Mouse (Mus musculus) kidney, postnatal 36 days (tissue): ENCODE measurements around the gene Oser1.
A peak's percentile ranks its signal among the peaks of the same experiment; 100 is the strongest.
"Not testable (repeated sequence)": the region's sequence is repeated elsewhere in the genome, so short reads cannot be mapped to it uniquely, and the experiment has no call there.

Experiments used
- DNase-seq, 2 experiments: peaks; one replicate each; pipeline ENCODE4 v3.0.0; 2021 to 2022; ENCODE audit warnings: mixed read lengths in 2 of 2

Gene Oser1

GRCm38 (mm10) chr2:163424597-163424996, at the start of gene Oser1:
Oser1 (minus strand) TSS chr2:163424697.
- no peak for DNase-seq

- DNase-seq, result peak; percentile 97
Observed at GRCm38 (mm10) chr2:163472466-163472851, 48.0 kb upstream of the Oser1 start, which contains the start of gene Fitm2. Fitm2 (minus strand) TSS chr2:163472629.

GRCm38 (mm10) chr2:163471710-163472465, 47.4 kb upstream of the Oser1 start:
- peak; percentile 58 to 63 for DNase-seq

GRCm38 (mm10) chr2:163471136-163471535, 46.6 kb upstream of the Oser1 start:
- DNase-seq, result no peak

- DNase-seq, result no peak
Observed at GRCm38 (mm10) chr2:163469711-163470110, 45.2 kb upstream of the Oser1 start.

DNA sequence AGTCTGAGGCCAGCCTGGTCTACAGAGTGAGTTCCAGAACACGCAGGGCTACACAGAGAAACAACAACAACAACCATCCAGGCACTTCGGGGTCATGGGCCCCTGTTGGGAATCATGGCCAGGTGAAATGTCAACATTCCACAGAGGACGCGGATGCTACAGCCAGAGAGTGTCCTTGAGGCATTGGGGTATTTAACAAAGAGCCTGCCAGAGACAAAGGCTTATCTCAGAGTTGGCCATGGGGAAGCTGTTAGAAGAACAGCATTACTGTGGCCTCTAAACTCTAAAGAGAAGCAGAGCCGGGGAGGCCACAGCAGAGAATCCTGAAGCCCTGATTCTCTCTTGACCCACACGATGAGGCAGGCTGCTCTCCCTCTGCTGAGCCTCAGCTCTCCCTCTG, 44.4 kb upstream of the Oser1 start:
- no peak for DNase-seq

- no peak for DNase-seq
Observed at GRCm38 (mm10) chr2:163467585-163467984, 43.1 kb upstream of the Oser1 start.

- DNase-seq, result no peak
Observed at GRCm38 (mm10) chr2:163466771-163467170, 42.3 kb upstream of the Oser1 start.

- no peak for DNase-seq
Observed at GRCm38 (mm10) chr2:163464562-163464961, 40.1 kb upstream of the Oser1 start.

DNA sequence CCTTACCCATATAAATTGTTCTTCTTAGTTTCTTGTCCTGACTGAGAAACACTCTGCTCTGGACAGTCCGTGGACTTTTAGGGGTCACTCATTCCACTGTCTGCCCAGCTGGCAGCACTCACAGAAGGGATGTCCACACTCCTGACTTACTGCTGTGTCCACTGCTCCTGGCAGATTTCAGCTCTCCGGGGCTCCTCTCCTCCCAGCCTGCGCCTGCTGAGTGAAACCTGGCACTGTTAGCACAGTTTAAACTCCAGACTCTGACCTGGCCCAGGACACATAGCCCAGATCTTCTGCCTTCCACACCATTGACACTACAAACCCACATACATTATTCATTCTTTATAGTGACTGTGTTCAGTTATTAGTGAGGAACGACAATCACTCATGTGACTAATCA, 39.5 kb upstream of the Oser1 start:
- DNase-seq, result peak; percentile 14 to 22

- DNase-seq, result no peak
Observed at GRCm38 (mm10) chr2:163463251-163463769, 38.8 kb upstream of the Oser1 start.

GRCm38 (mm10) chr2:163462801-163463200, 38.3 kb upstream of the Oser1 start:
- no peak for DNase-seq

GRCm38 (mm10) chr2:163462386-163462785, 37.9 kb upstream of the Oser1 start:
- DNase-seq, result no peak

- not testable (repeated sequence) for DNase-seq
Observed at GRCm38 (mm10) chr2:163461307-163461706, 36.8 kb upstream of the Oser1 start.

- no peak for DNase-seq
Observed at GRCm38 (mm10) chr2:163460622-163461021, 36.1 kb upstream of the Oser1 start.

GRCm38 (mm10) chr2:163459380-163459779, 34.9 kb upstream of the Oser1 start:
- no peak for DNase-seq

DNA sequence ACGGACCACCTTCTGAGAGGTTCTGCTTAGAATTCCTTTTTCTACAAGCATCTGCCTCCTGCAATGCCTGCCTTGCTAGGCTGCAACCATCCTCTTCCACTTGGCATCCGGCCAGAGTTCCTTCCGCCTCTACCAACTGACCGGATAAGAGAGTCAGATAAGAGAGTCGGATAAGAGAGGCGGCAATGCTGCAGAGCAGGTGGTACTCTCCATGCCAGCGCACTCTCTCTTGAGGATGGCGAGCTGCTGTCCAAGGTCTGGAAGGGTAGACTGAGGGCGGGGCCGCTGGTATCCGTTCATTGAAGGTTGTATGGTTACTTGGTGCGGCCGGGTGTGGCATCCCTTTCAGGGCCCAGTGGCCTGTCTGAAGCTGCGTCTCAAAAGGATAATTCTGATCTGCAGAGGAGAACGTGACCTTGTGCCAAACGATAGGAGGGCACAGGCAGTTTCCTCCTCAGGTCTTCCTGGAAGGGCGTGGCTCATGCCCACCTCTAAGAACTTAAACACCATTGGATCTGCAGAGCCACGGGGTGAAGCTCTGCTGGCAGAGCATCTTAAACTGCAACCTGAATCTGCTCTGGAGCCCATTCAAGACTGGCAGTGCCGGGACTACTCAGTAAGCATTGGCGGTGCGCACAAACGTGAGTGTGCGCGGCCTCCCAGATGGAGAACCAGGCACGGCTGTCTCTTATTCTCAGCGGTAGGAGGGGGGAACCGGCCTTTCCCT, 34.2 kb upstream of the Oser1 start:
- DNase-seq, result peak in 1 of 2 experiments; percentile 21

GRCm38 (mm10) chr2:163453378-163453777, 28.9 kb upstream of the Oser1 start:
- peak in 1 of 2 experiments; percentile 39 for DNase-seq

- DNase-seq, result peak; percentile 14 to 30
Observed at GRCm38 (mm10) chr2:163452738-163453137, 28.2 kb upstream of the Oser1 start.

- DNase-seq, result no peak
Observed at GRCm38 (mm10) chr2:163450668-163451295, 26.3 kb upstream of the Oser1 start.

- DNase-seq, result no peak
Observed at GRCm38 (mm10) chr2:163449276-163449675, 24.8 kb upstream of the Oser1 start.

GRCm38 (mm10) chr2:163447375-163447774, 22.9 kb upstream of the Oser1 start:
- no peak for DNase-seq

- no peak for DNase-seq
Observed at GRCm38 (mm10) chr2:163444017-163444416, 19.5 kb upstream of the Oser1 start.
